Mouse (Mus musculus) heart, adult 11 months (tissue): ENCODE measurements around the gene Ankdd1a.
A peak's percentile ranks its signal among the peaks of the same experiment; 100 is the strongest.

Experiments used
- DNase-seq: peaks from one replicate; pipeline ENCODE4 v3.0.0; 2022

The Ankdd1a gene

GRCm38 (mm10) chr9:65519807-65520504, at the start of gene Ankdd1a:
Gene Ankdd1a, minus strand, starts transcription at chr9:65520193.
- DNase-seq = no peak

GRCm38 (mm10) chr9:65569491-65569971, 49.5 kb upstream of the Ankdd1a start:
- peak; percentile 99 for DNase-seq

- peak; percentile 97 for DNase-seq
Measured at GRCm38 (mm10) chr9:65568787-65569186, 48.8 kb upstream of the Ankdd1a start.

DNA sequence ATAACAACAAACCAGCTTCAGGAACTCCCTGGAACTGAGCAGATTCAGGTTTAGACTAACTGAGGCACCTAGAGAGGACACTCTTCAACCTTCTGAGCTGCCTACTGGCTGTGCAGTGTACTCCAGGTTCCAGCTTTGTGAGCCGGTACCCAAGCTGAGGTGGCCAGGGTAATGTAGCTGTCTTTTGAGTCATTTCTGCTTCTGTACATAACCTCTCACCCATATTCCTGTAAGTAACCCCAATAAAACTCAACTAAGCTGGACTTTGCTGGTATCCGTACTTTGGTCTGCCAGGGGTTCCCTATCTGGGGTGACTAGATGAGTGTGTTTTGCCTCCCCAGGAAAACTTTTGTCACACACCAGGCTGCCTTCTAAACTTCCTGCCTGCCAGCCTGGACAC, 44.7 kb upstream of the Ankdd1a start:
- DNase-seq = no peak

DNA sequence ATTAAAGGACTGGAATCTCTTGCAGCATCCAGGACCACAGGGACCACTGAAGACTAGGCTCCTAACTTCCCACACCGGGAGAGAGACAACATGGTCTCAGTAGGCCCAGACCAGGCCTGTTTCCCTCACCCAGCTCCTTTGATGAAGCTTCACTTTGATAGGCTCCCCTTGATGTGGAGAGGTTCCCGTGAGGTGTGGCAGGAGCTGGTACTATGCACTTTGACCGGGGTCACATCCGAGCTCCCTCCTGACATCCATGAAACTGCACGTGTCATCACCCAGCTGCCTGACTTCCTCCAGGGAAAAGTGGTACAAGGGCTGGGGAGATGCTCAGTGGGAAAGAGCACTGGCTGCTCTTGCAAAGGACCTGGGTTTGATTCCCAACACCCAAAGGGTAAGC, 43.1 kb upstream of the Ankdd1a start:
- peak; percentile 87 for DNase-seq

GRCm38 (mm10) chr9:65562081-65562506, 42.1 kb upstream of the Ankdd1a start:
- peak; percentile 99 for DNase-seq

- DNase-seq = peak; percentile 99
Measured at GRCm38 (mm10) chr9:65561016-65561415, 41.0 kb upstream of the Ankdd1a start.

GRCm38 (mm10) chr9:65558806-65559205, 38.8 kb upstream of the Ankdd1a start:
- no peak for DNase-seq

DNA sequence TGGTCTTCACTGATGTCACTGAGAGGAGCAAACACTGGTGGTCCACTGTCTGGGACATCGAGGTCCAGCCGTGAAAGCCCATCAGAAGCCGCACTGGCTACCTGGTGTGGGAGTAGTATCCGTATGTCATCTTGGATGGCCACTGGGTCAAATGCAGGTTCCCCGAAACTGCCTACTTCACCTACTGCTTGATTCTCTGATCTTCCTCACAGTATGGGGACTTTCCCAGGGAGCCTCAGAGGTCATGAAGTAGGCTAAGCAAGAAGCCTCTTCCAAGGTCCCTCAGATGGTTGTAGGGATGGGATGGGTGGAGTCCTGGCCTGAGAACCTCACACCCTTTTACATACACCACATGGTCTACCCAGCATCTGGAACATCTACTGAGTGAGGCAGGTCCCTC, 37.0 kb upstream of the Ankdd1a start:
- peak; percentile 90 for DNase-seq

DNA sequence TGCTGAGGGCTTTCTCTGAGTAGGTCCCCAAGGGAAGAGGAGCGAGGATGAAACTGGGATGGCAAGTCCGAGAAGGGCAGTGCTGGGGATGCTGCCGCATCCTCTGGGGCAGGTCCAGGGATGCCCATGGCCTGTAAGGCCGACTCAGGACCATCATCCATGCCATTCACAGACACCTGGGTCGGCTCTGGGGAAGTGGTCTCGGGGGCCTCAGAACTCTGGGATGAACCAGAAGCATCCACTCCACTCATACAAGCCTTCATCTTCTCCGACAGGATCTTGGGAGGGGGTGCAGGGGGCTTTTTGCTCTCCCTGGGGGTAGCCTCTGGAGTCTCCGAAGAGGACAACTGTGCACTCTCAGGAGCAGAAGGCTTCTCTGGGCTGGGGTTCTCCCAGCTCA, 36.4 kb upstream of the Ankdd1a start:
- DNase-seq = peak; percentile 91

GRCm38 (mm10) chr9:65555621-65556020, 35.6 kb upstream of the Ankdd1a start:
- DNase-seq = peak; percentile 89

GRCm38 (mm10) chr9:65555001-65555405, 35.0 kb upstream of the Ankdd1a start:
- DNase-seq = peak; percentile 93

DNA sequence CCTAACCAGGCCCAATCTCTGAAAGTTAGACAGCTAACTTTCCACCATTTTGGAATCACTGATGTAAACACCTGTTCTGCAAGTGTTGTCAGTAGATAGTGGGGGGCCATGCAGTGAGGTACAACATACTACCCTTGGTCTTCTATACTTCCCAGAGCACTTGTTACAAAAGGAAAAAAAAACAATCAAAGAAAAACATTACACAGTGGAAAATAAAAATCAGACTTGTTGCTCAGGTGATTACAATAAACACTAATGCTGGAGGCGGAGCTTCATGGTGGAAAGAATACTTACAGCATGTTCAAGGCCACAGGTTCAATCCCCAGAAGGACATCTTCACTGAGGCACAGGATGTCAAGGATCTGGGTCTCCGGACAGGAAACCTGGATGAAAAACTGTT, 32.7 kb upstream of the Ankdd1a start:
- DNase-seq = peak; percentile 84

DNA sequence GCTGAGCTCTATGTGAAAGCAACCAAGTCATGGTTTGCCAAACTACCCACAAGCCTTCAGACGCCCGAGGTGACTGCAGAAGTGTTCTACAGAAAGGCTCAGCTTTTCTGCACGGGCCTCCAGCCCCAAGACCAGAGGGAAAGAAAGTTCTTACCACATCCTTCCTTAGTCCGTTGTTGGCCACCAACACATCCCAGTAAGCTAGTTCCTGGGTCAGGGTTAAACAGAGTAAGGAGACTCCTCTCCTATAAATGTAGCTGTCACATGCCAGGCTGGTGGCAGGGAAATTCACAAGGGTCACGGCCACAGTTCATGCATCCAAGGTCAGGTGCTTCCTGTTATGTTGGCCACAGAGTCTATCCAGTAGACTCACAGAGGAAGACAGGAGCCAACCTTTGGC, 32.1 kb upstream of the Ankdd1a start:
- DNase-seq = peak; percentile 98

- peak; percentile 100 for DNase-seq
Measured at GRCm38 (mm10) chr9:65551035-65551434, 31.0 kb upstream of the Ankdd1a start.

DNA sequence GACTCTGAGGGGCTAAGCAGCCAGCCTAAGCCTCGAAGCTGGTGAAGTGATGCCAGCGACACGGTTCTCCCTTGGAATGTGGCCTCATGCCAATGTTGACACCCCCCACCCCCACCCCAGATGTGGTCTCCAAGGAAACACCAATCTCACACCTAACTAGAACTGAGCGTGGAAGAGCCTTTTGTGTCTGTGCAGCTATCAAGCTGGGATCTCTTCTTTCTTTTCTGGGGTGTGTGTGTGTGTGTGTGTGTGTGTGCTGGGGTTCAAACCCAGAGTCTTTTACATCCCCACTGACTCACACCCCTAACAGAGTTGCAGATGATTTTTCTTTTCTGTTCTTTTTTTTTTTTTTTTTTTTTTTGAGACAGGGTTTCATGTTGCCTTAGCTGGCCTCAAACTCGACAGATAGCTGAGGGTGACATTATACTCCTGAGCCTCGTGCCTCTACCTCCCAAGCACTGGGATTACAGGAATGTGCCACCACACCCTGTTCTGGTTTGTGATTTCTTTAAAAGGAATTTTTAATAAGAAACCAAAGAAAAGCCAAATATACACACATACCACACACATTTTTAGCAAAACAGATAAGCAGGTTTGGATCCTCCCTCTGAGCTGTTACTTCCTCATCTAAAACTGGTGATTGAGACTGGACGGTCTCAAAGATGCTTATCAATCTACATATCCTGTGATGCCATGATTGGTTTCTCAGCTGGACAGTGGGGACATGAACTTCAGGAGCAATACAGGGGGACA, 30.3 kb upstream of the Ankdd1a start:
- no peak for DNase-seq

DNA sequence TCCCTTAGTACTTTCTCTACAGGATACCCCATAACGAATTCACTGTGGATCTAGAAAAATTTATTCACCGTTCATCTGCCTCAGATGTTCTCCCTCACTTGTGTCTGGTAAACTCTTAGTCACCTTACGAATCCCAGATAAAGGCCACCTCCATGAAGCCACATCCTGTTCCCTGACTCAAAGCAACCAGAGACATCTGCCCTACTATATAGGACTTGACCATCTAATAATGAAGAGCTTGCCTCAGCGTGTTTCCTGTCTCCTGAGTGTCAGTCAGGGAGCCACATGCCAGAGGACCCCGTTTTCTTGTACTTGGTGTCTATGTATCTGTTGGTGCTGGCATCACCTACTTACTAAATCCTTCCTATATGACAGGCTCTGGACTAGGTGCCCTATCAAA, 29.6 kb upstream of the Ankdd1a start:
- peak; percentile 89 for DNase-seq

- peak; percentile 87 for DNase-seq
Measured at GRCm38 (mm10) chr9:65549139-65549538, 29.1 kb upstream of the Ankdd1a start.

- no peak for DNase-seq
Measured at GRCm38 (mm10) chr9:65548311-65548710, 28.3 kb upstream of the Ankdd1a start.

- no peak for DNase-seq
Measured at GRCm38 (mm10) chr9:65547844-65548243, 27.9 kb upstream of the Ankdd1a start.

DNA sequence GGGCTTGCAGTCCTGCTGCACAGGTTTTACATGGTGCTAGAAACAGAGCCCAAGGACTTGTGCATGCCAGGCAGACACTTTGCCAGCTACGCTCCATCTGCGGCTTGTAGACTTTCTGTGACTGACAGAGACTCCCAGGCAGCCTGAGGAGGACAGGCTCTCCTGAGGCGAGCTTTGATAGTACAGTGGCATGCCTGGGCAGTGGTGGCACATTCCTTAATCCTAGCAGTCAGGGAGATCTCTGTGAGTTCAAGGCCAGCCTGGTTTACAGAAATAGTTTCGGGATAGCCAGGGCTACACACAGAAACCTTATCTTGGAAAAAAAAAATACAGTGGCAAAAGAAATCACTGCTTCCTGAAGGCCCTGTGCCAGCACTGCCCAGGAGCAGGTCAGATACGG, 27.1 kb upstream of the Ankdd1a start:
- DNase-seq = no peak

DNA sequence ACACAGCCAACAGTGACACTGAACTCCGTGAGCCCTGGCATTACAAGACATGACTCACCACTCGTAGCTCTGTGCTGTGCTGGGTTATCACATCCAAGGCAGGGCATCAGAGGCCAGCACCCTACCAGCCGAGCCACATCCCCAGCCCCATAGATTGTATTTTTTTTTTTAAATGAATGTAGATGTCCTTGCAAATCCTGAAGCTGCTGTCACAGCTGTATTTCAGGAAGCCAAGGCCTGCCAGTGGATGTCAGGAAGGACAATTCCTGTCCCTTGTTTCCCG, 26.4 kb upstream of the Ankdd1a start:
- no peak for DNase-seq

DNA sequence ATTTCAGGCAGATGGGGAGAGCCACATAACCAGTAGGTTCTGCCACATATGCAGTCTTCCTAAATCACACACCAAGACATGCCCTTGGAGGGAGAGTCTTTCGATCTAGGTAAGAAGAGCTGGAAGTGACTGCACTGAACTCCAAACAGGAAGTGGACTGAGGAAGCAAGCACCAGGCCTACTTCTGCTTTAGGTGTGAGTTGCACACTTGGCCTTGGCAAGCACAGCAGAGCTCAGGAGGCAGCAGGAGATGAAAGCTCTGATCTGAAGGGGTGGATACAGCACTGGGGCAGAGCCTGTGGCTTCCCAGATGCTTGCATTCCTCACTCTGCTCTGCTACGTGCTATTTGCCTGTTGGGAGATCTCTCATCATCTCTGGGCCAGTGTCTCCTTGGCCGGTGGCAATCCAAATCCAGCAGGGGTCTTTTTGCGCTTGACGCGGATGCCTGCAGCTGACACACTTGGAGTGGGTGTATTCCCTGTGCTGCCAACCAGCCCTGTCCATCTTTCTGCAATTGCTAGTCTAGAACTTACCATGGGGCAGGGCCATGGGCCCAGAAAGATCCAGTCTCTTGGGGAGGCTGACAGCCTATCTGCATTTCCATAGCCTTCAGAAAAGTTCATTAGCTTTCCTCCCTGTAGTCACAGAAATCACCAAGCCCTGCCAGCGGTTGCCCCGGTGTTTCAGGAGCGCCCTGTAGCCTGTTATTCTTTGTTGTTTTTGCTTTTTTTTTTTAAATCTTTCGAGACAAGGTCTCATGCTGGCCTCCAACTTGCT, 25.8 kb upstream of the Ankdd1a start:
- peak; percentile 96 for DNase-seq

DNA sequence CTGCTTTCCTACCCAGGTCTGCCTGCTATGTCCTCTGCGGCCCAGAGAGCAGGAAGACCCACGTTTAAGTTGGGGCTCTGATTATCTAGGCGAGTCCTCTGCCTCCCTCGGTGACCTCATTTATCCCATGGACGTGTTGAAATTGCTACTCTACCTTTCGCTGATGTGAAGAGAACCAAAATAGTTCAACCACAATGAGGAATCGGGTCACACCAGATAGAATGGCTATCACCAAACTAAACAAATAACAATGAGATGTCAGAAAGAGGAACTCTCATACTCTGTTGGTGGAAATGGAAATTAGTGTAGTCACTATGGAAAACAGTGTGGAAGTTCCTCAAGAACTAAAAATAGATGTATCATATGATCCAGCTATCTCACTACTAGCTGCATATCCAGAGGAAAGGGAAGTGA, 22.1 kb upstream of the Ankdd1a start:
- DNase-seq = no peak
